Mouse (Mus musculus): ENCODE measurements around the gene Inha. TPM values are rescaled to one million over a fixed set of nuclear protein-coding genes. Genes with fewer than 3 reads are reported as not detected.

Inha gene
- total and polyA plus RNA-seq, 3 experiments, result 15.0 to 193 (median 38.5) TPM

DNA sequence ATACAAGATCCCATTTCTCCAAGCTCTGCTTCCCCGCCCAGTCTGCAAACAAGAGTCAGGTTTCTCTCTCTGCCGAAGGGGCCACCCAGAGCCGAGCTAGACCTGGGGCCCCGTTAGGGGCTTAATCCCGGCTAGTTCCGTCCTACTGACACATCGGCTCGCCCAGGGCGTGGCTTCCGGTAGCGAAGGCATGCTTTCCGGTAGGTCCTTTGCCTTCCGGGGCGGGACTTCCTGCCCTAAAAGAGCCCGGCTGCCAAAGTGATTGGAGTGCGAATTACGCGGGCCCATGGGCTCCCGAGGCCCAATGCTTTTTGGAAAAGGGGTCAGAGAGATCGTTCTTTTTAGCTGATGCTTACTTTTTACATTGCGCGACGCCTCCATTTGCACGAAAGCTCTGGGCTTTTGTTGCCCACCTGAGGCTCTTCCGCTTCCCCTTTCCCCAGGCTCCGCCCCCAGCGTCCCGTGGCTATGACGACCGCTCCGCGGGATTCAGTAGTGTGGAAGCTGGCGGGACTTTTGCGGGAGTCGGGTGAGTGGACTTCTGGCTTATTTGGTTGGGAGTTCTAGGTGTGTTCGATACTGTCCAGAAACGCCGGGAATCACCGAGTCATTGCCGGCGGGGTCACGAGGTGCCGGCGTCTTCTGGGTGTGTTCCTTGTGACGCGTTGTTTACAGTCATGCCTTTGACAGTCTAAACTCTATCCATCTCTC lies 14.6 kb downstream of the Inha start, which contains the start of gene Stk11ip:
Gene Stk11ip (plus strand): TSS at position 209 of the 711 bp plus-strand sequence.
- DNase-seq, result peak; percentile 94

DNA sequence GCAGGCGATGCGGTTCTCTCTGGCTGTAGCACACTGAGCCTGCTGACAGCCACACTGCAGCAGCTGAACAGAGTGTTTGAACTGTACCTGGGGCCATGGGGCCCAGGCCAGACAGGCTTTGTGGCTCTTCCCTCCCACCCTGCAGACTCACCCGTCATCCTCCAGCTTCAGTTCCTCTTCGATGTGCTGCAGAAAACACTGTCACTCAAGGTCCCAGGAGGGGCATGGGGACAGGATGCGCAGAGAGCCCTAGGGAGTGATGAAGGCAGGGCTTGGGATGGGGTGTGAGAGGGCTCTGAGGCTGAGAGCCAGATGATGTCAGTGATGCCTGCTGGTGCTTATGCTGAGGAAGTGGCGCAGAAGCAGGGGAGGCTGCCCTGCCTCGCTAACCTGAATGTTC lies 17.8 kb downstream of the Inha start:
- DNase-seq, result no peak

DNA sequence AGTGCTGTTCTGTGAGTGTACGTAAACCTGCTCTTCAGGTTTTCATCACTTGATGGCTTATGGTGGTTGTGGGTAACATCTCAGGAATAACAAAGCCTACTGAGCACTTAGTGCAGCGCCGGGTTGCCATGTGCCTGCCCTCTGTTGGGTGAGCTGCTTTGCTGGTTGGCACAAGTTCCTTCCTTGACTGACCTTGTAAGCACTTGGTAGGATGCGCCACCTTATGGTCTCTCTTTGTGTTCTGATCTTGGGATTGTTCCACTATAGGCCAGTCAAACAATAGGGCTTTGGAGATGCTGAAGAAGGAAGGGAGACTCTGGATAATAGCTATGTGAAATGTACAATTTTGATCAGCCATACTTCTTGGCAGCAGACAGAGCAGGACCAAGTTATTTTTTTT lies 23.7 kb downstream of the Inha start:
- no peak for DNase-seq

- DNase-seq, result no peak
Observed at GRCm38 (mm10) chr1:75532280-75533172, 25.6 kb downstream of the Inha start.

- no peak for DNase-seq
Observed at GRCm38 (mm10) chr1:75533325-75534252, 26.7 kb downstream of the Inha start.

- DNase-seq, result no peak
Observed at GRCm38 (mm10) chr1:75537587-75537986, 30.7 kb downstream of the Inha start.

DNA sequence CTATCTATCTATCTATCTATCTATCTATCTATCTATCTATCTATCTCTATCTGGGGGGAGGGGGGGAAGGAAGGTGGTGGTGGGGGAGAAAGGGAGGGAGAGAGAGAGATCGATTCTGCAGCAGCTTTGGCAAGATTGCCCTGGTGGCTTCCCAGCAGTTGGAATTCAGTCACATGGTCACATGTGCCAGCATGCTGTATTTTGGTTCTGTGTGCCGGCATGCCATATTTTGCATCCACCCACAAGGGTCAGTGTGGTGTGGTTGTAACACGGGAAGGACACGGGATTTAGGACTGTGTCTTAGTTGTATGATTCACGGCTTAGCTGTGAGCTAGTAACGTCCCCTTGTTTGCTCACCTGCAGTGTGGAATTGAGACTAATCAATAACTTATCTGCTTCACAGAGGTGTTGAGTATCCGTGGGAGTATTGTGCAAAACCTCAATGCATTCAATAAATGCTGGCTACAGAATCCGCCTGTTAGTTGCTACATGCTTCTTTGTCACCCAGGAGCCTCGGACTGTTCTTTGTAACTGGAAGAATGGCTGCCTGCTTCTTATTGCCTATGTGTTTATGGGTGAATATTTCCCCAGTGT lies 31.8 kb downstream of the Inha start:
- no peak for DNase-seq

- DNase-seq, result no peak
Observed at GRCm38 (mm10) chr1:75541496-75541895, 34.6 kb downstream of the Inha start.

DNA sequence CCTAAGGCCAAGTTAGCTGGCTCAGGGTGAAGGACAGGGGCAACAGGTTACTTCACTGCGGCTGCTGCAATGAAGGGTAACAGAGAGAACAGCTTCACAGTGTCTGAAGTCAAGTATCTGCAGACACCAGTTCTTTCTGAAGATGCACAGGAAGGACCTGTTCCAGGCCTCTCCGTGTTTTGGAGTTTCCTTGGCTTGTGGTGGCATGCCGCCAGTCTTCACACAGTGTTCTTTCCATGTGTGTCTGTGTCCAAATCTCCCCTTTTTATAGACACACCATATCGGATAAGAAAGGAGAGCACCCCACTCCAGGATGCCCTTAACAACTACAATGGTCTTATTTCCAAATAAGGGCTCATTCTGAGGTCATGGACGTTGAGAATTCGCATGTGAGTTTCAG lies 37.5 kb downstream of the Inha start:
- no peak for DNase-seq

DNA sequence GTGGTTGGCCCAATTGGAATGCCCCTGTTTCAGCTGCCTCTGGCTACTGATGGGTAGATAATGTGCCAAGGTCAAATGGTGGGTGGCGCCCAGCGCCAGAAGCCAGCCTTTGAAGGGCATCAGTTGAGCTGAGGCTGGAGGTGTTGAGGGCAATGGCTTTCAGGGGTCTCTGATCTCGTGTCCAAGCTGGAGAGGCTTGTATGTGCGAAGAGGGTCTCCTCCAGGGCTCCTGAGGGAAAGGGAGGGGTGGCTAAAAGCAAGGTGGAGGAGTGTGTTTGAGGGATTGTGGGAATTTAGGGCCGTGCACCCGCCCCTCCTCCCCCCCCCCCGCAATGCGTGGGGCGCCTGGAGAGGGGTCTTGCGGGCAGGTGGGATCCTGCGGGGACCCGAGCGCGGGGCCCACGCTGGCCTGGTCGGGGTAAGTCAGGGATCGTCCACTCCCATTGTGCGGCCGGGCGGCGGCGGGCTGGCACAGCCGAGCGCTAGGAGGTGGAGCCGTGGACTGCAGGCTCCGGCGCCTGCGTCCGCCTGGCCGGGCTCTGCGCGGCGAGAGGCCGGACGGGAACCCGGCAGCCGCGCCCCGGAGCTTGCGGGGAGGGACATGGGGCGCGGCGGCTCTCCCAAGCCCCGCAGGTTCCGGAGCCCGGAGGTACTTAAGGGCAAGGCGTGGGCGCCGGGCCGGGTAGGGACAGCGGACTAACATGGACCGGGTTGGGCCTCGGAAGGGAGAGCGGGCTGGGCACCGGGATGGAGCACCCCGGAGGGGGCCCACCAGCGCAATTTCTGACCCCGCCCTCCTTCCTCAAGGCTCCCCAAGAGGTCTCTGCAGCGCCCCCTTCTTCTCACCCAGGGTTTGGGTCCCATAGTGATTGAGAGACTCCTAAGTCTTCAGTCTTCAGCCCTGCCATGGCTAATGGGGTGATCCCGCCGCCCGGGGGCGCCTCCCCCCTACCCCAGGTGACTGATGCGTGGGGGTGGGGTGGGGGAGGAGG lies 39.4 kb downstream of the Inha start, which contains the start of gene Slc4a3:
Gene Slc4a3 (plus strand): TSS at position 302 of the 992 bp plus-strand sequence.
- peak; percentile 87 for DNase-seq

DNA sequence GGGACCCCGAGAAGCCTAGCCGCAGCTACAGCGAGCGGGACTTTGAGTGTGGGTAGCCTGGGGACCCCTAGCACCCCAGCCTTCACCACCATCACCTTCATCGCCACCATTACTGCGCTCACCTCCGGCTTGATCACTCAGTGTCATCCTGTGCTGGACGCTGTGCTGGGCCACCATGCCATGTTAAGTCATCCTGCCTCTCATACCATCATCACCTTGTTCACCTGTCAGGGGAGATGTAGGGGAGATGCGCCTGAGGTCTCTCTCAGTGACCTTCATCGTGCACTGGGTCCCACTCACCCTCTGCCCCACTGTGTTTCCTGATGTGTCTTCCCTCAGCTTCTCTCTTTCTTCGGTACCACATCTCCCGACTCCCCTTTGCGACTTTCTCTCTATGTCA lies 40.5 kb downstream of the Inha start:
- no peak for DNase-seq

GRCm38 (mm10) chr1:75548083-75548482 lies 41.2 kb downstream of the Inha start:
- peak; percentile 39 for DNase-seq

DNA sequence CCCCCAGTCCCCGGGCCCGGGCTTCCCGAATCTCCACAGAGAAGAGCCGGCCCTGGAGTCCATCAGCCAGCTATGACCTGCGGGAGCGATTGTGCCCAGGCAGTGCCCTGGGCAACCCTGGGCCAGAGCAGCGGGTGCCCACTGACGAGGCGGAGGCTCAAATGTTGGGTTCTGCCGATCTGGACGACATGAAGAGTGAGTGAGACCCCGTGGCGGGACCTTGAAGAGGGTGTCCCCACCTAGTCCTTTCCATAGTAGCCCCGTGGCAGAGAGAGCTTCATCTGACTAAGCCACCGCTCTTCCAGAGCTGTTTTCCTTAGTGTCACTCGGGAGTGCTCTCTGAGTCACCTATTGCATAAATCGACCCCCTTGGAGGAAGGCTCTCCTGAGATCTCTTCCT lies 42.0 kb downstream of the Inha start:
- DNase-seq, result peak; percentile 70

DNA sequence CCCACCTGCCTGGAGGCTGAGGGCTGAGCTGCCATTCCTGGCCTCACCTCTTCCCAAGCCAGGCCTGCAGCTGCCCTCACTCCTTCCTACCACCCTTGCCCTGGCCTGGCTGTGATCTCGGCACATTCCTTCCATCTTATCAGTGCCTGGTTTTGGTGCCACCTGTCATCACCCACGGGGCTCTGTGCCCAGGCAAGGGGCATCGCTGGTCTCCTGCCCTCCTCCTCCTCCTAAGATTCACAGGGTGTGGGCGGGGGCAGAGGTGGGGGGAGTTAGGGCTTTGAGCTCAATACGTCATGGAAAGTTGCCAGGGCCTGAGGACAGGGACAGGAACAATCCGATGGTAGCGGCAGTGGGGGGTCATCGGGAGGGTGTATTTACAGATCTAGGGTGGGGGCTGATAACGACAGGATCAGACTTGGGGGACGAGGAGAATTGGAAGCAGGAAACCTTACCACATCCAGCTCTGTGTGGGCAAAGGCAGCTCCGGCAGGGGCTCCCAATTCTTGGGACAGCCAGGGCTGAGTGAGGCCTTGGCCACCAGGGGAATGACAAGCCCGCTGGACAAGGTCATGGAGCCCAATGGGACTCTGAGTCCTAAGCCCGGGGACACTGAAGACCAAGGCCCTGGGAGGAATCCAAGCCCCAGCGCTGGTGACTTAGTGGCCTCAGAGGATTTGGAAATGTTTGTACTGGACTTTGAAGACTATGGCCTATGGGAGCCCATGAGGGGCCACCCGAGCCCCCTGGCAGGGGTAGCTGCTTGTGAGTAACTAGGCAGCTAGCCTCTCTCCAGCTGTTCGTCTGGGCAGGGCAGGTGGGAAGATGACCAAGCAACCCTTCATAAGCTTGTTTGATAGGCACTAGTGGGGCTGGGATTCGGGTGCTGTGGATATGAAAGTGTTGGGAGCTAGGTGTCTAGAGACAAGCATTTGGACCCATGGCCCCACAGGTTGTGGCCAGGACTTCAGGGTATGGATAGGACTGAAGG lies 42.7 kb downstream of the Inha start:
- peak; percentile 93 for DNase-seq

- DNase-seq, result no peak
Observed at GRCm38 (mm10) chr1:75550586-75550985, 43.7 kb downstream of the Inha start.

DNA sequence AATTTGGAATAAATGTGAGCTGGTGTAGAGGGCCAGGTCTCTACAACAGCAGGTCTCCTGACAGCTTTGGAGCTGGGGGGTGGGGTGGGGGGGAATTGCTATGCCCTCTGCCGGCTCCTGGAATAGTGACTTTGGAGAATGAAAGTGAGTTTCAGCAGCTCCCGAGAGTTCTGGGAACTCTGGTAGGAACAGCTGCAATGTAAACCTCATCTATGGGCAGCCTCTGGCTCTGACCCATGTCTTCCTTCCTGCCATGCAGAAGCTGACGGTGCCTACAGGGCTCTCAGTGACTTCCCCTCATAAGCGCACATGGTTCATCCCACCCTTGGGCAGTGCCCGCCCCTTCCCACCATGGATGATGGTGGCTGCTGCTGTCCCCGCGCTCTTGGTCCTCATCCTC lies 48.8 kb downstream of the Inha start:
- no peak for DNase-seq

DNA sequence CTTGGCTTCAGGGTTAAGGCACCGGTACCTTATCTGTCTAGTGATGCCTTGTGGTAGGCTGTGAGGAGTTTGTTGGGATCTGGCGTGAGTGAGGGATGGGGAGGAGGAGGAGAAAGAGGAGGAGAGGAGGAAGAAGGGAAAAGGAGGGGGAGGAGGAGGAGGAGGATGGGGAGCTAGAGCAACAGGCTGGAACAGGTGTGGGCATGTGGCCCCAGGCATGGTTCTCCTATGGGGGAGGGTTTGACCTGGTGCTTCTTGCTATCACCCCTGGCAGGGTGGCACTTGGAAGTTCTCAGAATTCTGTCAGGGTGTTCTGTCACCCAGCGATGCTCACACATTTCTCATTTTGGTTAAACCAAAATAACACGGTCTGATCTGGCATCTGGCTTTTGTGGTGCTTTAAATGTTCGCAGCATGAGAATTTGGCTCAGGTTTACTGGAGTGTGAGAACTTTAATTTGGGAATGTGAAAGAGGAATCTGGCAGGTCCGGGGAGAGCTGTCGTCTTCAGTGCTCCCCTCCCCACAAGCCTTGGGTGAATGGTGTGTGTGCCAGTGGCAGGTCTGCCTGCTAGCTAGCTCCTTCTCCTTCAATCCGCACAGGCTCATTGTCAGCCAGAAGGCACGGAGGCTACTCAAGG lies 49.4 kb downstream of the Inha start:
- no peak for DNase-seq

DNA sequence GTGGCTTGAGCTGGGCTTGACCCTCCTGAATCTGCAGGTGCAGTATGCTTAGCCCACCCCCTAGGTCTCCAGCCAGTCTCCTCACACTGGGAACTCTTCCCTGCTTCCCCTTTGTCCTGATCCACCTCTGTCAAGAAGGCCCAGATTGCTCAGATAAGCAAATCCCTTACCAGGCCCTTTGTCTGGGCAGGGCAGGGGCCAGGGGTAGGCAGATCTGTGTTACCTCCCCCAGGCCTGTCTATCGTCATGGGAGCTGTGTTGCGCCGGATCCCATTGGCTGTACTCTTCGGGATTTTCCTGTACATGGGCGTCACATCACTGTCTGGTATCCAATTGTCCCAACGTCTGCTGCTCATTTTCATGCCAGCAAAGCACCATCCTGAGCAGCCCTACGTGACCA lies 50.2 kb downstream of the Inha start:
- DNase-seq, result no peak

Data from adrenal gland, adult 2 months (tissue).